Mouse (Mus musculus) brain, embryonic 14.5 days (tissue): ENCODE results near the gene Vps52. TPM values are rescaled to one million over a fixed set of nuclear protein-coding genes. Genes with fewer than 3 reads are reported as not detected.
A peak's percentile ranks its signal among the peaks of the same experiment; 100 is the strongest.

Source experiments
- DNase-seq: peaks from one replicate; pipeline ENCODE4 v3.0.0-alpha.2; 2011; ENCODE audit warnings: low read depth
- CTCF ChIP-seq: fragments of 200-500 bp; IDR thresholded peaks from 2 replicates; pipeline ENCODE4 v1.5.1; 2012; ENCODE audit warnings: inconsistent platforms, mild to moderate bottlenecking, moderate library complexity, borderline replicate concordance; ENCODE audit not compliant: insufficient read depth, insufficient read length; ENCODE audit errors: extremely low read depth
- POLR2A ChIP-seq: fragments of 200-500 bp; IDR thresholded peaks from 2 replicates; pipeline ENCODE4 v1.6.1; 2012; ENCODE audit warnings: mild to moderate bottlenecking, inconsistent platforms, borderline replicate concordance; ENCODE audit not compliant: poor library complexity, insufficient read depth, insufficient read length, severe bottlenecking; ENCODE audit errors: extremely low read depth
- polyA plus RNA-seq: library from polyadenylated mRNA; depleted of rRNA; stranded (reverse); fragments of >200 nt; gene quantifications from 2 replicates; pipeline ENCODE4 v1.2.3, GENCODE M21; 2012; rRNA removed

Gene Vps52
- polyA plus RNA-seq, 1 experiment, result 72.8 TPM

GRCm38 (mm10) chr17:34003426-34003825 lies 47.8 kb downstream of the Vps52 start:
- DNase-seq, result peak; percentile 24
- TF ChIP-seq CTCF (peak; percentile 60; the same call in 1 of the 2 replicates), POLR2A (no peak)

- DNase-seq, result no peak
- TF ChIP-seq CTCF, result no peak
- TF ChIP-seq POLR2A, result no peak
Observed at GRCm38 (mm10) chr17:34006570-34006969, 51.0 kb downstream of the Vps52 start.

GRCm38 (mm10) chr17:34010156-34010555 lies 54.5 kb downstream of the Vps52 start:
- no peak for DNase-seq
- TF ChIP-seq CTCF (no peak), POLR2A (no peak)

- TF ChIP-seq CTCF (no peak), POLR2A (no peak)
- no peak for DNase-seq
Observed at GRCm38 (mm10) chr17:34013436-34013835, 57.8 kb downstream of the Vps52 start.

Other genes with a start within 250 kb of the Vps52 start
- 59.3 and 65.7 TPM in 2 replicates for gene March2, start 237.1 kb upstream of the Vps52 start, polyA plus RNA-seq
- 633 and 642 TPM in 2 replicates for gene Rab11b, start 195.3 kb upstream of the Vps52 start, polyA plus RNA-seq
- gene Angptl4, start 174.0 kb upstream of the Vps52 start, polyA plus RNA-seq, result 9.8 and 10.6 TPM in 2 replicates
- 50.7 and 61.9 TPM in 2 replicates for gene Kank3, start 145.3 kb upstream of the Vps52 start, polyA plus RNA-seq
- 1,048 and 1,174 TPM in 2 replicates for gene Rps28, start 131.2 kb upstream of the Vps52 start, polyA plus RNA-seq
- 327 and 425 TPM in 2 replicates for gene Ndufa7, start 131.2 kb upstream of the Vps52 start, polyA plus RNA-seq
- 41.6 and 49.6 TPM in 2 replicates for gene Cd320, start 112.7 kb upstream of the Vps52 start, polyA plus RNA-seq
- not detected in 2 replicates for gene Gm7029, start 82.0 kb upstream of the Vps52 start, polyA plus RNA-seq
- 18.5 and 32.3 TPM in 2 replicates for gene Kifc1, start 65.2 kb upstream of the Vps52 start, polyA plus RNA-seq
- 0.30 and 0.38 TPM in 2 replicates for gene Platr17, start 50.7 kb upstream of the Vps52 start, polyA plus RNA-seq
- 43.8 and 52.6 TPM in 2 replicates for gene Daxx, start 46.4 kb upstream of the Vps52 start, polyA plus RNA-seq
- gene Tapbp, start 39.9 kb upstream of the Vps52 start, polyA plus RNA-seq, result 17.4 and 22.8 TPM in 2 replicates
- 35.8 and 43.6 TPM in 2 replicates for gene Zbtb22, start 39.9 kb upstream of the Vps52 start, polyA plus RNA-seq
- gene Rgl2, start 26.3 kb upstream of the Vps52 start, polyA plus RNA-seq, result 184 and 285 TPM in 2 replicates
- gene Pfdn6, start 15.5 kb upstream of the Vps52 start, polyA plus RNA-seq, result 85.7 and 97.5 TPM in 2 replicates
- 22.8 and 29.3 TPM in 2 replicates for gene Wdr46, start 15.2 kb upstream of the Vps52 start, polyA plus RNA-seq
- gene B3galt4, start 4.3 kb upstream of the Vps52 start, polyA plus RNA-seq, result 9.9 and 11.1 TPM in 2 replicates
- 744 and 771 TPM in 2 replicates for gene Rps18, start 189 bp downstream of the Vps52 start, polyA plus RNA-seq
- gene H2-K1, start 44.5 kb downstream of the Vps52 start, polyA plus RNA-seq, result 20.4 and 20.5 TPM in 2 replicates
- 58.8 and 68.8 TPM in 2 replicates for gene Ring1, start 68.9 kb downstream of the Vps52 start, polyA plus RNA-seq
- 88.8 and 156 TPM in 2 replicates for gene H2-Ke6, start 72.2 kb downstream of the Vps52 start, polyA plus RNA-seq
- gene Slc39a7, start 75.9 kb downstream of the Vps52 start, polyA plus RNA-seq, result 133 and 138 TPM in 2 replicates
- gene Rxrb, start 76.0 kb downstream of the Vps52 start, polyA plus RNA-seq, result 83.9 and 97.4 TPM in 2 replicates
- gene Col11a2, start 83.6 kb downstream of the Vps52 start, polyA plus RNA-seq, result 11.5 and 11.8 TPM in 2 replicates
- 0.07 and 0.20 TPM in 2 replicates for gene H2-Oa, start 136.5 kb downstream of the Vps52 start, polyA plus RNA-seq
- 12.0 and 16.4 TPM in 2 replicates for gene H2-DMa, start 163.7 kb downstream of the Vps52 start, polyA plus RNA-seq
- gene Brd2, start 166.8 kb downstream of the Vps52 start, polyA plus RNA-seq, result 186 and 256 TPM in 2 replicates
- 0.18 and 0.40 TPM in 2 replicates for gene H2-DMb2, start 187.5 kb downstream of the Vps52 start, polyA plus RNA-seq
- gene H2-DMb1, start 197.3 kb downstream of the Vps52 start, polyA plus RNA-seq, result 0.82 and 1.1 TPM in 2 replicates
- 1.8 and 2.1 TPM in 2 replicates for gene Tap1, start 231.7 kb downstream of the Vps52 start, polyA plus RNA-seq
- 0.86 and 1.1 TPM in 2 replicates for gene Psmb9, start 232.0 kb downstream of the Vps52 start, polyA plus RNA-seq
- 2.0 and 2.4 TPM in 2 replicates for gene Psmb8, start 241.9 kb downstream of the Vps52 start, polyA plus RNA-seq
- 0.93 and 1.1 TPM in 2 replicates for gene Tap2, start 247.7 kb downstream of the Vps52 start, polyA plus RNA-seq